Mouse (Mus musculus): ENCODE measurements around the gene Nabp2. TPM values are rescaled to one million over a fixed set of nuclear protein-coding genes. Genes with fewer than 3 reads are reported as not detected.

The Nabp2 gene
- polyA plus RNA-seq, 1 experiment from 2014 or later = 92.2 TPM

- WGBS = 57% methylated on average over 7 of the region's 7 CpGs
- Histone ChIP-seq H3K27ac (replicated peaks; ENCODE audit: low read depth, low read length) (no peak overlapping the region), H3K27me3 (ENCODE audit: control insufficient read depth, insufficient read depth, low read length) (no peaks in the 10 kb centered on the region), H3K4me3 (ENCODE audit: low read depth, low read length) (no peak overlapping the region), H3K9ac (replicated peaks; ENCODE audit: low read length) (no peak overlapping the region), H3K4me2 (ENCODE audit: low read depth, low read length) (no peak overlapping the region), H3K9me3 (replicated peaks; ENCODE audit: control insufficient read depth, low read length) (no peaks in the 10 kb centered on the region), H3K36me3 (replicated peaks; ENCODE audit: control insufficient read depth, insufficient read depth, low read depth, low read length) (peaks cover 3% of the 10 kb centered on the region), H3K4me1 (ENCODE audit: control insufficient read depth, insufficient read depth, low read length) (no peaks in the 10 kb centered on the region)
- ATAC-seq (replicated peaks; ENCODE audit: insufficient number of reproducible peaks, low FRiP score, low TSS enrichment, low read depth) (no peak), DNase-seq (ENCODE audit: low spot score) (peak; percentile 42)
Observed at GRCm38 (mm10) chr10:128424604-128425003, 13.3 kb upstream of the Nabp2 start.

- H3K27me3 ChIP-seq (ENCODE audit: control insufficient read depth, insufficient read depth, low read length) = no peaks in the 10 kb centered on the region
- ATAC-seq (replicated peaks; ENCODE audit: insufficient number of reproducible peaks, low FRiP score, low TSS enrichment, low read depth) (no peak), DNase-seq (ENCODE audit: low spot score) (no peak)
- no peak overlapping the region for H3K9ac ChIP-seq (replicated peaks; ENCODE audit: low read length)
- H3K9me3 ChIP-seq (replicated peaks; ENCODE audit: control insufficient read depth, low read length) = no peaks in the 10 kb centered on the region
- H3K4me3 ChIP-seq (ENCODE audit: low read depth, low read length) = no peak overlapping the region
- peaks cover 10% of the 10 kb centered on the region for H3K36me3 ChIP-seq (replicated peaks; ENCODE audit: control insufficient read depth, insufficient read depth, low read depth, low read length)
- WGBS = 92% methylated on average over 5 of the region's 5 CpGs
- no peak overlapping the region for H3K4me2 ChIP-seq (ENCODE audit: low read depth, low read length)
- no peaks in the 10 kb centered on the region for H3K4me1 ChIP-seq (ENCODE audit: control insufficient read depth, insufficient read depth, low read length)
- no peak overlapping the region for H3K27ac ChIP-seq (replicated peaks; ENCODE audit: low read depth, low read length)
Observed at GRCm38 (mm10) chr10:128422426-128422825, 11.1 kb upstream of the Nabp2 start.

GRCm38 (mm10) chr10:128414848-128415247 is 3.6 kb upstream of the Nabp2 start:
- 83% methylated on average over 5 of the region's 5 CpGs for WGBS
- Histone ChIP-seq H3K4me3 (ENCODE audit: low read depth, low read length) (no peak overlapping the region), H3K27ac (replicated peaks; ENCODE audit: low read depth, low read length) (no peak overlapping the region), H3K9me3 (replicated peaks; ENCODE audit: control insufficient read depth, low read length) (no peaks in the 10 kb centered on the region), H3K4me1 (ENCODE audit: control insufficient read depth, insufficient read depth, low read length) (no peaks in the 10 kb centered on the region), H3K9ac (replicated peaks; ENCODE audit: low read length) (no peak overlapping the region), H3K27me3 (ENCODE audit: control insufficient read depth, insufficient read depth, low read length) (no peaks in the 10 kb centered on the region), H3K36me3 (replicated peaks; ENCODE audit: control insufficient read depth, insufficient read depth, low read depth, low read length) (peaks cover 10% of the 10 kb centered on the region), H3K4me2 (ENCODE audit: low read depth, low read length) (no peak overlapping the region)
- ATAC-seq (replicated peaks; ENCODE audit: insufficient number of reproducible peaks, low FRiP score, low TSS enrichment, low read depth) = no peak
- DNase-seq (ENCODE audit: low spot score) = no peak

GRCm38 (mm10) chr10:128413076-128413475 is 1.8 kb upstream of the Nabp2 start:
- no peak for DNase-seq (ENCODE audit: low spot score)
- Histone ChIP-seq H3K4me2 (ENCODE audit: low read depth, low read length) (no peak overlapping the region), H3K36me3 (replicated peaks; ENCODE audit: control insufficient read depth, insufficient read depth, low read depth, low read length) (peaks cover 2% of the 10 kb centered on the region), H3K4me1 (ENCODE audit: control insufficient read depth, insufficient read depth, low read length) (no peaks in the 10 kb centered on the region), H3K4me3 (ENCODE audit: low read depth, low read length) (no peak overlapping the region; the same call in 1 of the 2 replicates), H3K9me3 (replicated peaks; ENCODE audit: control insufficient read depth, low read length) (no peaks in the 10 kb centered on the region), H3K9ac (replicated peaks; ENCODE audit: low read length) (no peak overlapping the region), H3K27ac (replicated peaks; ENCODE audit: low read depth, low read length) (no peak overlapping the region), H3K27me3 (ENCODE audit: control insufficient read depth, insufficient read depth, low read length) (no peaks in the 10 kb centered on the region)
- ATAC-seq (replicated peaks; ENCODE audit: insufficient number of reproducible peaks, low FRiP score, low TSS enrichment, low read depth) = no peak
- WGBS = 57% methylated on average over 1 of the region's 1 CpGs

GRCm38 (mm10) chr10:128412558-128412957 is 1.3 kb upstream of the Nabp2 start:
- peak overlapping the region; percentile 90 for H3K4me3 ChIP-seq (ENCODE audit: low read depth, low read length)
- DNase-seq (ENCODE audit: low spot score) = no peak
- ATAC-seq (replicated peaks; ENCODE audit: insufficient number of reproducible peaks, low FRiP score, low TSS enrichment, low read depth) = no peak
- peak overlapping the region; percentile 79 for H3K4me2 ChIP-seq (ENCODE audit: low read depth, low read length)
- H3K9ac ChIP-seq (replicated peaks; ENCODE audit: low read length) = peak overlapping the region; percentile 82
- H3K27me3 ChIP-seq (ENCODE audit: control insufficient read depth, insufficient read depth, low read length) = no peaks in the 10 kb centered on the region
- WGBS = 77% methylated on average over 1 of the region's 1 CpGs
- no peaks in the 10 kb centered on the region for H3K4me1 ChIP-seq (ENCODE audit: control insufficient read depth, insufficient read depth, low read length)
- H3K9me3 ChIP-seq (replicated peaks; ENCODE audit: control insufficient read depth, low read length) = no peaks in the 10 kb centered on the region
- peaks cover 2% of the 10 kb centered on the region for H3K36me3 ChIP-seq (replicated peaks; ENCODE audit: control insufficient read depth, insufficient read depth, low read depth, low read length)
- no peak overlapping the region; the same call in 1 of the 2 replicates for H3K27ac ChIP-seq (replicated peaks; ENCODE audit: low read depth, low read length)

- WGBS = under 1% methylated on average over 13 of the region's 14 CpGs
- H3K27me3 ChIP-seq (ENCODE audit: control insufficient read depth, insufficient read depth, low read length) = no peaks in the 10 kb centered on the region
- DNase-seq (ENCODE audit: low spot score) = no peak
- H3K9ac ChIP-seq (replicated peaks; ENCODE audit: low read length) = peak overlapping the region; percentile 82
- peak overlapping the region; percentile 79 for H3K4me2 ChIP-seq (ENCODE audit: low read depth, low read length)
- no peak for ATAC-seq (replicated peaks; ENCODE audit: insufficient number of reproducible peaks, low FRiP score, low TSS enrichment, low read depth)
- H3K27ac ChIP-seq (replicated peaks; ENCODE audit: low read depth, low read length) = peak overlapping the region; percentile 80
- H3K4me3 ChIP-seq (ENCODE audit: low read depth, low read length) = peak overlapping the region; percentile 90
- H3K9me3 ChIP-seq (replicated peaks; ENCODE audit: control insufficient read depth, low read length) = no peaks in the 10 kb centered on the region
- no peaks in the 10 kb centered on the region for H3K4me1 ChIP-seq (ENCODE audit: control insufficient read depth, insufficient read depth, low read length)
- peaks cover 2% of the 10 kb centered on the region for H3K36me3 ChIP-seq (replicated peaks; ENCODE audit: control insufficient read depth, insufficient read depth, low read depth, low read length)
Observed at GRCm38 (mm10) chr10:128412055-128412381, 726 bp upstream of the Nabp2 start.

GRCm38 (mm10) chr10:128410560-128410845 is 789 bp downstream of the Nabp2 start:
- no peaks in the 10 kb centered on the region for H3K9me3 ChIP-seq (replicated peaks; ENCODE audit: control insufficient read depth, low read length)
- no peaks in the 10 kb centered on the region; the same call in none of the 2 replicates for H3K36me3 ChIP-seq (replicated peaks; ENCODE audit: control insufficient read depth, insufficient read depth, low read depth, low read length)
- ATAC-seq (replicated peaks; ENCODE audit: insufficient number of reproducible peaks, low FRiP score, low TSS enrichment, low read depth) (no peak), DNase-seq (ENCODE audit: low spot score) (peak; percentile 15)
- no peaks in the 10 kb centered on the region for H3K4me1 ChIP-seq (ENCODE audit: control insufficient read depth, insufficient read depth, low read length)
- H3K27ac ChIP-seq (replicated peaks; ENCODE audit: low read depth, low read length) = no peak overlapping the region
- H3K9ac ChIP-seq (replicated peaks; ENCODE audit: low read length) = no peak overlapping the region
- no peaks in the 10 kb centered on the region for H3K27me3 ChIP-seq (ENCODE audit: control insufficient read depth, insufficient read depth, low read length)
- WGBS = 17% methylated on average over 4 of the region's 4 CpGs
- peak overlapping the region; percentile 90 for H3K4me3 ChIP-seq (ENCODE audit: low read depth, low read length)
- H3K4me2 ChIP-seq (ENCODE audit: low read depth, low read length) = peak overlapping the region; percentile 79

GRCm38 (mm10) chr10:128409692-128410559 is 1.4 kb downstream of the Nabp2 start:
- H3K4me3 ChIP-seq (ENCODE audit: low read depth, low read length) = peak overlapping the region; percentile 68
- H3K36me3 ChIP-seq (replicated peaks; ENCODE audit: control insufficient read depth, insufficient read depth, low read depth, low read length) = no peaks in the 10 kb centered on the region; the same call in none of the 2 replicates
- ATAC-seq (replicated peaks; ENCODE audit: insufficient number of reproducible peaks, low FRiP score, low TSS enrichment, low read depth) = peak; percentile 82
- H3K9ac ChIP-seq (replicated peaks; ENCODE audit: low read length) = peak overlapping the region; percentile 78
- H3K27me3 ChIP-seq (ENCODE audit: control insufficient read depth, insufficient read depth, low read length) = no peaks in the 10 kb centered on the region
- DNase-seq (ENCODE audit: low spot score) = peak; percentile 98
- H3K4me2 ChIP-seq (ENCODE audit: low read depth, low read length) = peak overlapping the region; percentile 81
- 5% methylated on average over 36 of the region's 36 CpGs for WGBS
- no peaks in the 10 kb centered on the region for H3K9me3 ChIP-seq (replicated peaks; ENCODE audit: control insufficient read depth, low read length)
- H3K27ac ChIP-seq (replicated peaks; ENCODE audit: low read depth, low read length) = 0 out of 2 replicates have a peak overlapping the region, but pooled peaks have one; percentile 52
- no peaks in the 10 kb centered on the region for H3K4me1 ChIP-seq (ENCODE audit: control insufficient read depth, insufficient read depth, low read length)
